Mouse (Mus musculus) intestine, embryonic 15.5 days (tissue): ENCODE results near the gene Slc15a3. TPM values are rescaled to one million over a fixed set of nuclear protein-coding genes. Genes with fewer than 3 reads are reported as not detected.

ENCODE experiments used
- ATAC-seq: fragments of 200-750 bp; cut with Nextera tagmentation; 2 replicates; pipeline ENCODE4 v1.8.0; 2017; ENCODE audit warnings: moderate TSS enrichment, moderate library complexity
- H3K27ac ChIP-seq: fragments of 300-500 bp; sonication (generic); 2 replicates; pipeline ENCODE4 v1.5.1; 2015; ENCODE audit warnings: mild to moderate bottlenecking, inconsistent platforms
- H3K27me3 ChIP-seq: fragments of 300-500 bp; sonication (generic); replicated peaks from 2 replicates; pipeline ENCODE4 v1.6.1; 2015; ENCODE audit warnings: inconsistent platforms
- H3K36me3 ChIP-seq: fragments of 300-500 bp; sonication (generic); 2 replicates; pipeline ENCODE4 v1.6.1; 2015; ENCODE audit warnings: inconsistent platforms
- H3K4me1 ChIP-seq: fragments of 300-500 bp; sonication (generic); replicated peaks from 2 replicates; pipeline ENCODE4 v1.6.1; 2015; ENCODE audit warnings: inconsistent platforms
- H3K4me2 ChIP-seq: fragments of 300-500 bp; sonication (generic); replicated peaks from 2 replicates; pipeline ENCODE4 v1.6.1; 2015; ENCODE audit warnings: mild to moderate bottlenecking, inconsistent platforms
- H3K4me3 ChIP-seq: fragments of 300-500 bp; sonication (generic); replicated peaks from 2 replicates; pipeline ENCODE4 v1.5.1; 2015; ENCODE audit warnings: inconsistent platforms
- H3K9ac ChIP-seq: fragments of 300-500 bp; sonication (generic); 2 replicates; pipeline ENCODE4 v1.6.1; 2015; ENCODE audit warnings: inconsistent platforms
- H3K9me3 ChIP-seq: fragments of 300-500 bp; sonication (generic); 2 replicates; pipeline ENCODE4 v1.6.1; 2016; ENCODE audit warnings: inconsistent platforms
- WGBS: fragments of 180-500 bp; shearing (Covaris S2); methylation state at CpG from one replicate; pipeline ENCODE4 v1.1.7; 2015; 5-methylcytosine and 5-hydroxymethylcytosine counted together
- polyA plus RNA-seq: library from polyadenylated mRNA; unstranded; fragments of >200 nt; fragmentation: Nextera tagmentation; extraction: Ambion mirVana; gene quantifications from 2 replicates; pipeline ENCODE4 v1.2.1, GENCODE M21; 2015

Slc15a3 gene
- polyA plus RNA-seq, 1 experiment from 2014 or later = 0.65 TPM

- no peak; the same call in 1 of the 2 replicates for ATAC-seq
- peaks cover 13% of the 10 kb centered on the region for H3K4me1 ChIP-seq
- peak overlapping the region; percentile 67 for H3K9ac ChIP-seq
- no peaks in the 10 kb centered on the region for H3K9me3 ChIP-seq
- H3K27me3 ChIP-seq = no peaks in the 10 kb centered on the region
- H3K4me2 ChIP-seq = peak overlapping the region; percentile 84
- 2% methylated on average over 14 of the region's 14 CpGs for WGBS
- no peaks in the 10 kb centered on the region for H3K36me3 ChIP-seq
- H3K4me3 ChIP-seq = peak overlapping the region; percentile 61
- H3K27ac ChIP-seq = peak overlapping the region; percentile 81; the same call in 1 of the 2 replicates
Observed at GRCm38 (mm10) chr19:10880975-10881425, 41.5 kb downstream of the Slc15a3 start.

DNA sequence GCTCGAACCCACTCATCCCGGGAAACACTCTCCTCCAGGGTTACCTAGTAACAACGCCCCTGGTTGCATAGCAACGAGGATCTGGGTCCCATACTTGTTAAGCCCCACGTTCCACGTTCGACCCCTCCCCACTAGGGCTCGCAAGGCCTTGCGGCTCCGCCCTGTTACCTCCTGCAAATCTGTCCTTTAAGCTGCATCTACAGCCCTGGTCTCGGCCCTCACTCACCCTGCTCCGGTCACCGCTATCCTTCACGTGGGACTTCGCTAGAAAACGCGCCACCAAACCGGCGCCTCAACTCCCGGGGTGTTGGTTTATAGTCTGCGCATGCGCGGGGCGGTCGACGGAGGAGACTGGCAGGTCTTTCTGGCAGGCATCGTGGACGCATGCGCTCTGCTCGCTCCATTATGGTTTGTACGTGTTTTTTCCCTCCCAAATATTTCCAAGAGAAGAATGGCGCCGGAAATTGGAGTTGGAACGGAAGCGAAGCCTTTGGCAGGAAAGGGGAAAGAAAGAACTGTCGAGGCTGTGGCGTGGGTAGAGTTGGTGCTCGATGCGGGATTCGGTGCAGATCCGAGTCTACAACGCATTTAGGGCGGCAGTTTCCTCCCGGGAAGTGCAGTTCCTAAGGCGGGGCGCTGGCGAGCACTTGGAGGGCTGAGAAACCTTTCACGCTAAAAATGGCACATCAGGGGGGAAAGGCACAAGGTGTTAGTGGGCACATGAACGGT, 42.1 kb downstream of the Slc15a3 start, which contains the start of gene Tmem109:
Gene Tmem109, minus strand, starts transcription at position 576 of the 729 bp plus-strand sequence.
- Histone ChIP-seq H3K4me3 (peak within 1 kb of the TSS; percentile 61), H3K36me3 (no peaks in the 10 kb centered on the region), H3K9ac (peak within 1 kb of the TSS; percentile 67), H3K27me3 (no peaks in the 10 kb centered on the region), H3K27ac (peak within 1 kb of the TSS; percentile 81), H3K4me1 (peaks cover 13% of the 10 kb centered on the region), H3K4me2 (peak within 1 kb of the TSS; percentile 84), H3K9me3 (no peaks in the 10 kb centered on the region)
- under 1% methylated on average over 49 of the region's 49 CpGs for WGBS
- peak; percentile 93 for ATAC-seq

DNA sequence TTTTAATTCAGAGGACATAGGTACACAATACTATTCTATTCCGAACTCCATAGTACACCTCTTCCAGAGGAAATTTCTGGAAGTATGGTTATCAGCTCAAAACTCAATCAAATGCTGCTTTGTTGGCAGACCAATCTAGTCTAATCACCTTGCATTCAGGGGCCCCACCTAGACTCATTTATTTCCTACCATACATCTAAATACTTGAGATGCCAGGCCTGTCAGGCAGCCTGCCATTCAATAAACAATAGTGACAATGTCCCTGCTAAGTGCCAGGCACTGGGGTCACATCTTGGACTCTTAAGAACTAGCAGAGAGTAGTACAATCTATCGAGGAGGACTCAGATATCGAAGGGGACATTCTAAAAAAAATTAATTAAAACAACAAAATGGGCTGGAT, 52.7 kb downstream of the Slc15a3 start:
- Histone ChIP-seq H3K4me2 (no peak overlapping the region), H3K36me3 (no peaks in the 10 kb centered on the region), H3K9ac (no peak overlapping the region), H3K4me3 (no peak overlapping the region), H3K4me1 (peaks cover 7% of the 10 kb centered on the region; the same call in 1 of the 2 replicates), H3K27ac (no peak overlapping the region), H3K27me3 (no peaks in the 10 kb centered on the region), H3K9me3 (no peaks in the 10 kb centered on the region)
- no peak for ATAC-seq
- 81% methylated on average over 3 of the region's 3 CpGs for WGBS

GRCm38 (mm10) chr19:10895016-10895528, 55.5 kb downstream of the Slc15a3 start, which contains the start of gene Prpf19:
Prpf19 (plus strand) TSS chr19:10895231.
- H3K27me3 ChIP-seq = no peaks in the 10 kb centered on the region
- ATAC-seq = peak; percentile 97
- H3K27ac ChIP-seq = peak within 1 kb of the TSS; percentile 92
- WGBS = 0% methylated on average over 43 of the region's 43 CpGs
- H3K4me3 ChIP-seq = peak within 1 kb of the TSS; percentile 78
- peaks cover 7% of the 10 kb centered on the region; the same call in 1 of the 2 replicates for H3K4me1 ChIP-seq
- peak within 1 kb of the TSS; percentile 73 for H3K9ac ChIP-seq
- peak within 1 kb of the TSS; percentile 65 for H3K4me2 ChIP-seq
- peaks cover 12% of the 10 kb centered on the region; the same call in 1 of the 2 replicates for H3K36me3 ChIP-seq
- H3K9me3 ChIP-seq = no peaks in the 10 kb centered on the region

DNA sequence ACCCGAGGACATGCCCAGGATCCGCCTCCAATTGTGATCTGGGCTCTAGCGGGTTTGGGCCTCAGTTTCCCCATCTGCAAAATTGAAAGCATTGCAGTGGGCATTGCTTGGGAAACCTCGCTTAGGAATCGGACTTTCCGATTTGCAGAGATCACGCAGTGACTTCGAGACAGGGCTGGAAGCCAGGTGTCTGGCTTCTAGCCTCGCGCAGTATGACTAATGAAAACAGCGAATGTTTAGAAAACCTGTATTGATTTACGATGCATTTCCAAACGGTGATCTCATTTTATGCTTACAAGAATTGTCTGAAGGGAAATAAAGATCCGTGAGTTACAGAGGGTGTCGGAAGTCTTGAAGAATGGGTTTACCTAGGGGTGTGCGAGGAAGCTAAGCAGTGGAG, 56.2 kb downstream of the Slc15a3 start:
- H3K4me2 ChIP-seq = peak overlapping the region; percentile 65
- peak overlapping the region; percentile 78 for H3K4me3 ChIP-seq
- under 1% methylated on average over 16 of the region's 16 CpGs for WGBS
- peak overlapping the region; percentile 73 for H3K9ac ChIP-seq
- H3K27ac ChIP-seq = peak overlapping the region; percentile 92
- peaks cover 19% of the 10 kb centered on the region for H3K36me3 ChIP-seq
- no peaks in the 10 kb centered on the region for H3K27me3 ChIP-seq
- H3K4me1 ChIP-seq = peaks cover 7% of the 10 kb centered on the region; the same call in 1 of the 2 replicates
- H3K9me3 ChIP-seq = no peaks in the 10 kb centered on the region
- ATAC-seq = peak; percentile 2; the same call in 1 of the 2 replicates

DNA sequence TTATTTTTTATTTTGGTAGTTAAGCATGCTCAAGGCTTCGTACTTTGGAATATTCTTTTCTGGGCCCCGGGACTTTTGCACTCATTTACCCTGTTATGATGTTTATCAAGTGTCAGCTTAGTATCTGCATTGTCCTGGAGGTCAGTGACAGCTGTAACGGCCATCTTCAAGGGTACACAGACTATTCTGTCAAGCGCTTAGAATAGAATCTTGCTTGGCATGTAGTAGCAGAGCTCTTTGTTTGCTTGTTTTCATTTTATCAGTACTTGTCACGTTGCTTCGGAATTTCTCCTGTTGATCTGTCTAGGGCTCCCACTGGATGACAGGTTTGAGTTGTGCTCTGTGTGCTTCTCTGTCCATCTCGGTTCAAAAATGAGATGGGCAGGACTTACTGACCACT, 57.3 kb downstream of the Slc15a3 start:
- Histone ChIP-seq H3K4me3 (peak overlapping the region; percentile 78; the same call in 1 of the 2 replicates), H3K4me1 (peaks cover 7% of the 10 kb centered on the region; the same call in 1 of the 2 replicates)
- WGBS = 64% methylated on average over 7 of the region's 7 CpGs

DNA sequence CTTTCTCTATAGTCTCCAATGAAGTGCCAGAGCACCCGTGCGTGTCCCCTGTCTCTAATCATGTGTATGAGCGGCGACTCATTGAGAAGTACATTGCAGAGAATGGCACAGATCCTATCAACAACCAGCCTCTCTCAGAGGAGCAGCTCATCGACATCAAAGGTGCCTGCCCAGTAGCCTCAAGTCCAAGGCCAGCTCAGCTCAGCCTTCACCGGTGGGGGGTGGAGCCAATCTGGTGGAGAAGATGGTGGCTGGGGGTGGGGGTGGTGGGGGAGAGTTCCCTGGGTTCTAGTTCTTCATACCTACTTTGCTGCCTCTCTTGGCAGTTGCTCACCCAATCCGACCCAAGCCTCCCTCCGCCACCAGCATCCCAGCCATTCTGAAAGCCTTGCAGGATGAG, 58.0 kb downstream of the Slc15a3 start:
- no peak for ATAC-seq
- H3K9ac ChIP-seq = no peak overlapping the region
- no peak overlapping the region for H3K4me3 ChIP-seq
- H3K36me3 ChIP-seq = peaks cover 33% of the 10 kb centered on the region
- no peaks in the 10 kb centered on the region for H3K9me3 ChIP-seq
- H3K27me3 ChIP-seq = no peaks in the 10 kb centered on the region
- no peak overlapping the region for H3K27ac ChIP-seq
- peaks cover 7% of the 10 kb centered on the region; the same call in 1 of the 2 replicates for H3K4me1 ChIP-seq
- H3K4me2 ChIP-seq = 0 out of 2 replicates have a peak overlapping the region, but pooled peaks have one; percentile 65
- WGBS = 75% methylated on average over 8 of the region's 8 CpGs

More for the DNA sequence above, 57.3 kb downstream of the Slc15a3 start:
- no peaks in the 10 kb centered on the region for H3K27me3 ChIP-seq
- peak overlapping the region; percentile 65 for H3K4me2 ChIP-seq
- ATAC-seq = no peak
- H3K9ac ChIP-seq = peak overlapping the region; percentile 73; the same call in 1 of the 2 replicates
- no peak overlapping the region for H3K27ac ChIP-seq
- peaks cover 27% of the 10 kb centered on the region for H3K36me3 ChIP-seq
- H3K9me3 ChIP-seq = no peaks in the 10 kb centered on the region

DNA sequence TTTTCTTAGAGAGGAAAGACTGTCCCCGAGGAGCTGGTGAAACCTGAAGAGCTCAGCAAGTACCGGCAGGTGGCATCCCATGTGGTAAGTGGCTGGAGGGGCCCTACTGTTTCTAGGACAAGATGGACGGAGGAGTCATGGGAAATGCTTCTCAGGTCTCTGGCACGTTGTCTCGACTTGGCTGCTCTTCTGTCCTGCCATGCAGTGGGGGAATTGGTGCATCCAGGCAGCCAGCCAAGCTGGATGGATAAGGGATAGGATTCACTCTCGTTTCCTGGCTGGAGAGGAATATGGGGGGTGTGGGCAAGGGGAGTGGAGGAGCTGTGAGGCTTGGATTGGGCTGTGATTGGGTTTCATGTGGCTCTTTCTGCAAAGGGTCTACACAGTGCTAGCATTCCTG, 60.8 kb downstream of the Slc15a3 start:
- no peak overlapping the region for H3K27ac ChIP-seq
- H3K9ac ChIP-seq = no peak overlapping the region
- no peak overlapping the region for H3K4me3 ChIP-seq
- WGBS = 77% methylated on average over 6 of the region's 6 CpGs
- H3K4me2 ChIP-seq = no peak overlapping the region
- peaks cover 55% of the 10 kb centered on the region for H3K36me3 ChIP-seq
- no peak for ATAC-seq
- no peaks in the 10 kb centered on the region for H3K27me3 ChIP-seq
- H3K4me1 ChIP-seq = peaks cover 15% of the 10 kb centered on the region; the same call in 1 of the 2 replicates
- H3K9me3 ChIP-seq = no peaks in the 10 kb centered on the region

GRCm38 (mm10) chr19:10901046-10901445, 61.5 kb downstream of the Slc15a3 start:
- Histone ChIP-seq H3K4me3 (no peak overlapping the region), H3K4me2 (no peak overlapping the region), H3K36me3 (peaks cover 59% of the 10 kb centered on the region), H3K9ac (no peak overlapping the region), H3K27me3 (no peaks in the 10 kb centered on the region), H3K9me3 (no peaks in the 10 kb centered on the region), H3K27ac (no peak overlapping the region), H3K4me1 (peaks cover 20% of the 10 kb centered on the region)
- ATAC-seq = no peak
- 94% methylated on average over 5 of the region's 5 CpGs for WGBS

- no peak overlapping the region for H3K4me3 ChIP-seq
- H3K27me3 ChIP-seq = no peaks in the 10 kb centered on the region
- H3K9me3 ChIP-seq = no peaks in the 10 kb centered on the region
- ATAC-seq = no peak
- H3K4me2 ChIP-seq = no peak overlapping the region
- H3K4me1 ChIP-seq = peaks cover 22% of the 10 kb centered on the region
- H3K36me3 ChIP-seq = peaks cover 53% of the 10 kb centered on the region
- no peak overlapping the region for H3K9ac ChIP-seq
- WGBS = 56% methylated on average over 5 of the region's 5 CpGs
- H3K27ac ChIP-seq = peak overlapping the region; percentile 90
Observed at GRCm38 (mm10) chr19:10904512-10904911, 65.0 kb downstream of the Slc15a3 start.

GRCm38 (mm10) chr19:10904927-10905727, 65.6 kb downstream of the Slc15a3 start:
- Histone ChIP-seq H3K4me2 (peak overlapping the region; percentile 33), H3K27ac (peak overlapping the region; percentile 90), H3K27me3 (no peaks in the 10 kb centered on the region), H3K9me3 (no peaks in the 10 kb centered on the region), H3K9ac (0 out of 2 replicates have a peak overlapping the region, but pooled peaks have one; percentile 20), H3K4me1 (peaks cover 24% of the 10 kb centered on the region), H3K4me3 (no peak overlapping the region), H3K36me3 (peaks cover 49% of the 10 kb centered on the region)
- ATAC-seq = peak; percentile 87
- 32% methylated on average over 7 of the region's 7 CpGs for WGBS

DNA sequence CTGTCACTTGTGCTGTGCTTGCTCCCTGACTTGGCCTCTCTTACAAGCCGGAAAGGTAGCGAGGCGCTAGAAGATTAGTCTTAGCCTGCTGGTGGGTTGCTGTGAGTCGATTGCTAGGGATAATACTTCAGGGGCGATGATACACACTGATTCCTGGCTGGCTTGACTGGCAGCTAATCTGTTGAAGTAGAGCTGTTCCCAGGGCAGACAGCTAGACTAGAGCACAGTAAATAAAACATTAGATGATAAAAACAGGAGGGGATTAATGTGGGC, 66.1 kb downstream of the Slc15a3 start:
- no peaks in the 10 kb centered on the region for H3K27me3 ChIP-seq
- no peak for ATAC-seq
- H3K9me3 ChIP-seq = no peaks in the 10 kb centered on the region
- no peak overlapping the region for H3K4me3 ChIP-seq
- H3K36me3 ChIP-seq = peaks cover 44% of the 10 kb centered on the region
- peak overlapping the region; percentile 90 for H3K27ac ChIP-seq
- H3K4me2 ChIP-seq = peak overlapping the region; percentile 33
- WGBS = 47% methylated on average over 5 of the region's 5 CpGs
- peaks cover 24% of the 10 kb centered on the region for H3K4me1 ChIP-seq
- 0 out of 2 replicates have a peak overlapping the region, but pooled peaks have one; percentile 20 for H3K9ac ChIP-seq
